Mouse (Mus musculus): Measurements from ENCODE around the gene Prkce.

The Prkce gene

DNA sequence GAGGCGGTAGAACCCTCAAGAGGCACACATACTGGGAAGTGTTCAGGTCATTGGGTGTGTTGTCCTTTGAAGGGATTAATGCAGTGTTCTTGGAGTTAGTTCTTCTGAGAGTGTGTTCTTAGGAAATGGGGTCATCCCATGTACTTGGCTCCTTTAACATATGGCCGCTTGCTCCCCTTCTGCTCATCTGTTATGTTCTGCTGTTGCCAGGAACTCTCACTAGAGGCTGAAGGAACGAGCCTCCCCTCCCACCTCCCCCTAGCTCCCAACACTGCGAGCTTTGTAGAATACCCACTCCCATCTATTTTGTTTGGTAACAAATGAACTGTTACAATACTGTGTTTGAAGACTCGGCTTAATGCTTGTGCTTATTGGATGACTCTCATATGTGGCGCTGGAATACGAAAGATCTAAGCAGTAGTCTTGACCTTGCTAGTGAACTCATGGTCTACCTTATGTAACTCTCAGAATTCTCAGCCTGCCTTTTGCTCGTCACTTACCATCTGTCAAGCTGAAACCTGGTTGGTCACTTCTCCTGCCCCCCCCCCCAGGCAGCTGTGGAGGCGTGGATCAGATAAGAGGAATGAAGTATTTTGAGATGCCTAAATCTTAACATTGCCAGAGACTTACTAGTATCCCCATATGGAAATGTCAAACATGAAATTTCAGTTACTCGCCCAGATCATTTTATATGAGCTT lies 58.1 kb downstream of the Prkce start:
- DNase-seq (ENCODE audit: low read depth), result no peak

DNA sequence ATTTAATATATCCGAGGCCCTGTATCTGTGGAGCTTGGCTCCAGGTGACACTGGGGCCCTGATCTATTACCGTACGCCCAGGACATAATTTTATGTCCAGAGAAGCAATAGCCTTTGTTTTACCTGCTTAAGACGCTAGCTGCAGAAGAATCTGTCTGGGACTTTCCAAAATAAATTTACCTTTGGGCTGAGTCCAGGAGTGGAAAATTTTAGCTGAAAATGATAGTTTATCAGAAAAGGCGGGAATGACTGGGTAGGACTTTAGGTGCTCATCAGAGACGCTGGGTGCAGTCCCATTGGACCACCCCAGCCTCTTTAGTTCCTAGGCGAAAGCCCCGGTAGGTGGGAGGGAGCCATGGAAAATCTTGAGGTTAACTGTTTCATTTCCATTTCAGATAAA lies 58.6 kb downstream of the Prkce start:
- no peak for DNase-seq (ENCODE audit: low read depth)

DNA sequence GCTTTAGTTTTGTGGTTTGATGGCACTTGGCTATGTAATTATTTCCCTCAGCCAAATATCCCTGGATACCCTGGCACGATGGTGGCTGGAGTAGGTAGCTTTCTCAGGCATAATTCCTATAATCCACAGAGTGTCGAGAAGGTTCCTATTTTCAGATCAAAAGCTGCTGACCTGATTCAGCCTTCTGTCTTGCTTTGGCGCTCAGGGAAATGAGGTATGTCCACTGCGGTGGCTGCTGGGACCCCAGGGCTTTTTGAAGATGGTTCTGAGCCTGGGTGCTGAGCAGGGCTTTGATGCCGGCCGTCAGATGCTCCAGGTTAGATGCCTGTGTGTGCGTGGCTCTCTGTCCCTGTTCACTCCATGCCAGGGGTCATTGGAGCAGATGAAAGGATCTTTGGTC lies 59.0 kb downstream of the Prkce start:
- no peak for DNase-seq (ENCODE audit: low read depth)

DNA sequence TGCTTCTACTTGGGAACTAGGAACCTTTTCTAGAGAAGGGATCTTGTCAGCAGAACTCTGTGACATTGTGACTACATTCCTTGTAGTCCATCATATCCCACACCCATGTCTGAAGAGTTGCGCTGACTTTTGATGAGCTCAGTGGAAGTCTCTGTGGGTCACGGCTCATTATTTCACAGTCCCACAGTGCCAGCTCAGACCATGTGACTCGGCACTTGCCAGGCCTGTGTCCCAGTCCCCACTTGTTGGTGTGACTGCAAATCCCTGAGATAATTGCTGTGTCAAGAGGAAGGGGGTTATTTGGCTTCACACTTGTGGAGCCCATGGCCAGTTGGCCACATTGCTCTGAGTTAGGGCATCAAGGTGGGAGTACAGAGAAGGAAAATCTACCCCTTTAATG lies 59.8 kb downstream of the Prkce start:
- DNase-seq (ENCODE audit: low read depth), result no peak

DNA sequence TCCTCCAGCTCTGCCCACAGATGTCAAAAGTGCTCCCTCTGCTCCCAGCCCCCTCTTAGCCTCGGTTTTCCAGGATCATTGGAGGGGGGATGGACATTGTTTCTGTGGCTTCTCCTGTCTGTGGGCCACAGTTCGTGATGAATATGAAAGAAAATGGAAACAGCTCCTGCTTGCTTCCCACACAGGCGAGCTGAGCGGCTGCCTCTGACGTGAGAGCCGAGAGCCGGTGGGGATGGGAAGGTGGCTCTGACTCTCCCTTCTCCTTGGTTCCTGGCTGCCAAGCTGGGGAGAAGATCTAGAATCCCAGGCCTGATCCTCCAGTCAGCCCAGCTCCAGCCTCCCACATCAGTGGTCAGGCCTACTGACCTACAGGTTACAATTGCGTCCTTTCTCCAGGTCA lies 61.3 kb downstream of the Prkce start:
- DNase-seq (ENCODE audit: low read depth), result no peak

DNA sequence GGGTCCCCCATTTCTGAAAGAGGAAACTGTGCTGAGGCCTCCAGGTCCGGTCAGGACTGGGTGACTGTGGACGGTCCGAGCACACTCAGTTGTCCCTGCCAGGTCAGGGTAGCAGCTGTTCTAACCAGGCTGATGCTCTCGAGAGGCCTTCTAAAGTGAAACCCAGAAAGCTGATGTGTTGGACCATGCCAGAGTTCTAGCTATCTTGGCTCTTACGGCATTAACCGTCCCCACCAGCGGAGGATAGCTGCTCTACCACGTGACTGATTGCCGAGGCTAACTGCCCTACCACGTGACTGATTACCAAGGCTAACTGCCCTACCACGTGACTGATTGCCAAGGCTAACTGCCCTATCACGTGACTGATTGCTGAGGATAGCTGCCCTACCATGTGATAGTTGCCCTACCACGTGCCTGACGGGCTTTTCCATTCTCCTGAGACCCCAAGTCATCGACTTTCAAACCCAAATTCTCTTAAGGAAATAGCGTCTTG lies 62.6 kb downstream of the Prkce start:
- DNase-seq (ENCODE audit: low read depth), result no peak

DNA sequence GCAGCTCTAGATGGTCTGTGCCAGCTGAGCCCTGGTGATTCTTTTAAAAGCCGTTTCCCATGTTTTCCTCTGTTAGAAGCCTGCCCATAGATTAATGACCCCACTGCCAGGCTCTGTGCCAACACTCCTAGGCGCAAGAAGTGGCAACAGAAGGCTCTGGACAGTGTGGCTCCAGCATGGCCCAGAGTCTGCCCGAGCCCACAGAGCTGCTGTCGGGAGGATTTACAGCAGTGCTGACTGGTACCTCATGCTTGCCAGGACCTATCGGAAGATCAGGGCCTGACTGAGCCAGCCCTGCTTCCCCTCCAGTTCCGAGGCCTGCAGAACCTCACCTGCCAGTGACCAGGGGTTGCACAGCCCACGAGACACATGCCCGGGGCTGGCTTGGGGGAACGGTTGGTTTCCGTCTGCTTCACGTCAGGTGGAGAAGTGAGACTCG lies 64.2 kb downstream of the Prkce start:
- no peak for DNase-seq (ENCODE audit: low read depth)

DNA sequence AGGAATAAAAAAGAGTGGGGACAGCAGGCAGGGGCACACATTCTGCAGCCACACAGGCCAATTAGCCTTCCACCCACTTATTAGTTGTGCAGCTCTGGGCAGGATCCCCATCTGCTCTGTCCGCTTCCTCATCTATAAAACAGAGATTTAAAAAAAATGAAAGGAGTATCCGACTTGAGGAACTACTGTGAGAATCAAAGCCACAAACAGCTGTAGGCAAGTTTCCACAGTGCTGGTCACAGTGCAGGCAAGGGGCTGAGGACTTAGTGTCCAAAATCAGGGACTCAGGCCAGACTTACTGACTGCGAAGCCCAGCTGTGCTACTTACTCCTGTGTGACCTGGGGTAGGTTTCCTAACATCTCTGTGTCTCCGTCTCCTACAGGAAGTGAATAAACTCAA lies 64.7 kb downstream of the Prkce start:
- DNase-seq (ENCODE audit: low read depth), result no peak

DNA sequence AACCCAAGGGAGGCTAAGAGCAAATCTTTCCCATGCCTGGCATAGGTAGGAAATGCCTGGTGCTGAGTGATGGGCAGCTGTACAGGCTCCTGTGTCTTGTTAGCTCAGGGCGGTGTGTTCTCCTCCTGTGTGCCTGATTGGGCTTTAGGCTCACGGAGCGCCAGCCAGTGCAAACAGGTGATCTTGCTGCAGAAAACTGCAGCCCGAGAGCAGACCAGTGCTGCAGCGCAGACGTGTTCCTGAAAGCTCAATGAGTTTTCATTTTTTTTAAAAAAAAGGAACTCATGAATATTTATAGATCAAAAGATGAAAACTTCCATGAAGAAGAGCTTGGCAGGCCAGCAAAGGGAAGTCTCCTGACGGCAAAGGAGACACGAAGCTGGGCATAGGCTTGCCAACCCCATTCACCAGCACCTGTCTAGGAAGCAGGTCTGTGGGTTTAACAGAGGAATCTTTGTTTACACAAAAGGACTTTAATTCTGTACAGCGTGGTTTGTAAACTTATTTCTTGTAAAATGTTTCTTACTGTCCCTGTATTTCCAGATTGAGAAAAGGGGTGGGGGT lies 67.1 kb downstream of the Prkce start:
- DNase-seq (ENCODE audit: low read depth), result no peak

DNA sequence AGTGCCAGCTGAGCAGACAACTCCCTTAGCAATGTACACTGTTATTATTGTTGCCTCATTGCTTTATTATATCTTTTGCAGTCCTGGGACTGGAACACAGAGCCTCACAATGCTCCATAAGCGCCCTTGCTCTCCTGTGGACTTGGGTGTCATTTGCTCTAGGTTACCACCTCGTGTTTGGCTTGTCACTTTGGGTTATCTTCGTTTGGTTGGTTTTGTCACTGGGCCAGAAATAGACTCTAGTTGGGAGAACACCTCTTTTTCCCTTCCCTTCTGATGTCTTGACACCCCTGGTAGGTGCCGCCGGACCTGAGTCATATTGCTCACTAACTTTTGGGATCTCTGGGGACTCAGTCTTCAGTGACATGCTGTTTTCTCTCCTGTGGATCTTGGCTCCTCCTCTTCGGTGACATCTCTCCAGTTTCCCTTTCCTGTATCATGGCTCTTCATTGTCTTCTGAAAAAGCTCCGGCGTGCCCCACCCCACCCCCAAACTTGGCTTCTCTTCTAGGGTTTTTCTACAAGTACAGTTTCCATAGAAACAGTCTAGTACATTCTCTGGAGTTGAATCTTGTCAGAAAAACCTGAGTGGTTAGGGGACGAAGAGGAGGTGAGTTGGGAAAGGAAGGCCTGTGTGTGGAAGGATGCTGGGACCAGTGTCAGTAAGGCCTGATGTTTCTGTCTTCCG lies 68.6 kb downstream of the Prkce start:
- DNase-seq (ENCODE audit: low read depth), result no peak

DNA sequence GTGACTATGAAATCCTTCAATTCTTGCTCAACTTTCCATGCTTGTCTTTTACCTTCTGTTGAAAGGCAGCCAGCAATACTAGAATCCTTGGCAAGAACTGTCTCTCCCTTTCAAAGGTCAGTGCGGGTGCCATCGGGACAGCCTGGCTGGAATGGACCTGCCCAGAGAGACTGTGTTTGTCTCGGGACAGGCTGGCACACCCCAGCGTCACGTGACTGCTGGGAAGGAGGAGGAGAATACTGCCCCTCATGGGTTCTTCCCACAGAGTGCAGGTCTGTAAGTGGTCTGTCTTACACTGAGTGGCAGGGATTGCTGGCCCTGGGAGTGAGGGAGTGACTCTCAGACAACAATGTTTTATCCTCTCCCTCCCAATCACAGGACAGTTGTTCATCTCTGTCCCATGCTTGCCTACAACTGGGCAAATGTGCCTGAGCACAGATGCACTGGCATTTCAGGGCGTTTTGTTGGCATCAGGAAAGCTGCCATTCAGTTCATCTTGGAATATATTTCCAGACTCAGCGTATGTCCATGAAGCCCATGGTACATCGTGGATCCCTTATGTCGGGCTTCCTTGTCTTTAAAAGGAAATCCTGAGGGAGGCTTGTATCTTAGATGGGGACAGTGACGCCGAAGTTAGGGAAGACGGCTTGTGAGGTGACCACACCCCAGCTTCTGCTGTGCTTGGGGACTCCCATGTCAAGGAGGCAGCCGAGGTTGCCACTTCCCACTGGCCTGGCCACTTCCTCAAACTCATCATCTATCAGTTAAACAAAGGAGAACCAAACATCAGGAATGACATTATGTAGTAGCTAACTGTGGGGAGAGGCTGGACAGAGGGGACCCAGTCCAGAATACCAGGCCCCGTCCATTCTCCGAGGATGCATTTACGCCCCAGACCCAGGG lies 69.5 kb downstream of the Prkce start:
- no peak for DNase-seq (ENCODE audit: low read depth)

DNA sequence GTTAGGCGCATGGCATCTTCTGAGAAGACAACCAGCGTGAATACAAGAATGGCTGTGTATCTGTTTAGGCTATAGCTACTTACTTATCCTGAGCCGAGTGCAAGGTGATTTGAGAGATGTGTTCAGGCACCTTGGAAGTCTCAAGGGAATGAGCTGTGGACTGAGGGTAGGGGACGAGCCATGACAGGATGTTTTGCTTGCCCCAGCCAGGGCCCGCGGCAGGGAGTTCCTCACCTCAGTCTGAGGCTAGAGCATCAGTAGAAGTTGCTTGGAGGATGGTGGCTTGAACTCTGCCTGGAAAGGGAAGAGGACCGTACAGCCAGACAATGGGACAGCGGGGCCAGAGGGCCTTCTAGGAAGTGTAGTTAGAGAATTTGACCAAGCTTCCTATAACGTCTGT lies 74.7 kb downstream of the Prkce start:
- no peak for DNase-seq (ENCODE audit: low read depth)

DNA sequence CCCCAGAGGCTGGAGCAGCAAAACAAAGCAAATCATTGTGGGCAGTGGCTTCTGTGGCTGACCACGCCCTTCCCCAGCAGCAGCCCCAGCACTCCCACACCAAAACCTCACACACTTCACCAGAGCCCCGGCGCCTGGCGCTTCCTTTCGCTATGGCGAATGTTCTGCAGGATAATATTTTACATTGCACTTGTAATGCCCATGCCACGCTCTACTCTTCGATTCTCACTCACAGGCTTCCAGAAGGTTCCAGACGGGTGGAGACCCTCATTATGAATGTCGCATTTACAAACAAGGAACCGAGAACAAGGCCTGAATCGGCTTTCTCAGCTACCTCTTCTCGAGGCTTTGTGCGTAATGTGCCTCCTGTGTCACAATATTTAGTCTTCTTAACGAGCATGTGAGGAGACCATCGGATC lies 75.5 kb downstream of the Prkce start:
- DNase-seq (ENCODE audit: low read depth), result peak; percentile 42

DNA sequence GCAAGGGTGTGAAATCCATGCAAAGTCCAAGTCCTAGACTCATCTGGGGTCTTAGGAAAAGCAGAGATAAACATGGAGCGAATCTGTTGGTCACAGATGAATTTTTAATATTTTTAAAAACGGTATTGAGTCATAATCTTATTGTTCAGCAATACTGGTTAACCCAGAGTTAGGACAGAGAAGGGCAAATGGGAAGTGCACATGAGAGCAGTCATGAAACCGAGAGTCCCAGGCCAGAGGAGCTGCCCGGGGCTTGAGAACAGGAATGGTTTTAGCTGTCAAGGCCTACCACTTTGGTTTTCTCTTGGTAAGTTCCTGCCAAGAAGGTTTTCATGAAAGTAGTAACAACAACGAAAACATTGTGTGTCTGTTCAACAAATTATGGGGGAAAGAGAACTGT lies 76.8 kb downstream of the Prkce start:
- DNase-seq (ENCODE audit: low read depth), result no peak

DNA sequence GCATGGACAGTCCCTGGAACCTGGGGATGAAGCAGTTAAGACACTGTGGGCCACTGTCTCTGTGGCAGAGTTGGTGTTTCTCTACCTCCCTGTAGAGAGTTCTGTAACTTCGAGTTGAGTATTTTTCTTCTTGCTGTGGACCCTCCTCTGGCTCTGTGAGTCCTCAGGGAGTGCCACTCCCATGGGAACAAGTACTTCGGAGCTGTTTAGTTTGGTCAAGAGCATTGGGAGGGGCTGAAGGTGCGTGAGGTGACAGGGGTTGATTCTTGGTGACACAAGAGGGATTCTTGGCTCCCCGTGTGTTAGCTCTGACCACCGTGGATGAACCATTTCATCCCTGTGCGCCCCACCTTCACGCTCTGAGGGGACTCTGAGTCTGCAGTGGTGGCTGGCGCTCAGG lies 81.2 kb downstream of the Prkce start:
- DNase-seq (ENCODE audit: low read depth), result no peak

DNA sequence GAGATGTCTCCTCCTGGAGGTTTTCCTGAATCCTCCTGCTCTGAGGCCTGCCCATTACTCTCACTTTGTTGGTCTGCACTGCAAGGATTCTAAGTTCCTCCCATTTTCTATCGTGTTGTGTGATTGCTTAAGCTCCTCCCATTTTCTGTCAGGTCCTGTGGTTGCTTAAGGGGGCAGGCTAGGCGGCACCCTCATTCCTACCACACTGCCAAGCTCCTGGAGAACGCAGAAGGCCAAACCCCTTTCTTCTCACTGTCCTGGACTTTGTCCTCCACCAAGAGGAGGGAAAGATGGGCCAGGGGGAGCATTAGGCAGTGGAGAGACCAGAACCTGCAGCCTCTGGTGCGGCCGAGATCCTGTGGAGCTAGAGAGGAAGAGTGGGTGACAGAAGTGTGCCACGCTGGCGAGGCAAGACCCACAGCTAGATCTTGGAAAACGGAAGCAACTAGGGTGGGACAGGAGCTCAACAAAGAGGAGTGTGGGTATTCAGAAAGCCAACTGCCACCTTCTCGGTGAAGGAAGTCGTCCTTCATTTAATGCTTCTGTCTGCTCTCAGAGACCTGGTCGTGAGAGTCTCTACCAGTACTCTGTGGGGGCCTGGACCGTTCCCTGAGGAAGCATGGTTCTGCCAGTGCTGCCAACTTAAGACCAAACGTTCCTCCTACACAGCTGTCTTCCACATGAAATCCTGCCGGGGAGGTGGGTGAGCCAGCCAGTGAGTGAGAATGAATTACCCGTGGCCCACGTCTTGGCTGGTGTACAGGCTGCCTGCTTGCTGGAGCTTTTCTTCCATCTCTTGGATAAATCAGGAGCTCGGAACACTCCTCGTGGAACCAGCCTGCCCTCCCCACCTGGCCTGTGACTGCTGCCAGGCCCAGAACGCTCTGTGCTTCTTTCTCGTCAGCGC lies 82.2 kb downstream of the Prkce start:
- no peak for DNase-seq (ENCODE audit: low read depth)

DNA sequence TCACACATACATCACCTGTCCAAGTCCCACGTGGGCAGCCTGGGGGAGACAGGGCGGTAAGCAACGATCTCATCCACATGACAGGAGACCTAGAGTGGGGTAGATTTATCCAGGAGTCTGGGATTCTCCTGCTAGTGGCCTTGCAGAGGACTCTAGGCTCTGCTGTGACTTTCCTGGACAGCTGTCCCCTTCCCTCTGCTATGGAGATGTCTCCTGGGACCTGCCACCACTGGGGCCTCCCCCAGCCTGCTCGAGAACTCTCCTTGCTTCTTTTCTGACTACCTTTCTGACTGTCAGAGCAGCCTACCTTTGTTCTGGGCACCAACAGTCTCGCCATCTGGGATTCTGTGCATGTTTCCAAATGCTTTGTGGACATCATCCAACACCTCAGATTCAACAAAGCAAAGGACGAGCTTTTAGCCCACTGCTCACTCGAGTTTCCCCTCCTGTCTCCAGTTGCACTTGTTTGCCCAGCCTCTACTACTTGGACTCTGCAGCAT lies 82.9 kb downstream of the Prkce start:
- no peak for DNase-seq (ENCODE audit: low read depth)

DNA sequence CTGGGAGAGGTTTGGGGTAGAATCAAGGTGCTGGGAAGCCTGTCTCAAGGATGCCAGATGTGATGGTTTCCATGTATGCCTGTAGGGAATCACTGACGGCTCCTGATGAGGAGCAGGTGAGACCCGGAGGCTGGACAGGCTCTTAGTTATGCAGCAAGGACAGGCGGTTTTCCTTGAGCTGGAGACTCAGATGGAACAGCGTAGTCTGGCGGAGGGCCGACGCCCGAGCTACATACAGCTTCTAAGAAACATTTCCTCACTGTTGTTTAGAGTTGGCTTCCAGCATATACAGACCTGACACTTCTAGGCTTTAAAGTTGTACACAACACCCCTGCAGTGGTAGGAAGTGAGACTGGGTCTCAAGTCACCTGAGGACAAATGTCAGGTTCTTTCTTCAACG lies 86.3 kb downstream of the Prkce start:
- no peak for DNase-seq (ENCODE audit: low read depth)

DNA sequence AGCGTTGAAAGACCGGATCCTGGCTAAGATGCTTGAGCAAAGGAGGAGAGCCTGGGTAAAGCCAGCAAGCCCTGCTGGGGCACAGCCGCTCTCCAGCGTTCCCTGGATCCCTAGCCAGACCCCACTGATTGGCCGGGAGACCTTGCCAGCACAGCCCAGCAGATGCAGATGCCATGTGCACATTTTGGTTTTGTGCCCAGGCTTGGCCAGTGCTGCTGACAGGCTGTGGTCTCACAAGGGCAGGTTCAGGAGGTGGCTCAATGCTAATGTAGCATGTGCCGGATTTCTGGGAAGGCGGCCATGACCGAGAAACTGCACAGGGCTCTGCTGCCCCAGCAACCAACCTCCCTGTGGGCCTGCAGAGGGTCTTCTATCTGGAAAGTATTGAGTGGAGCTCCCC lies 86.7 kb downstream of the Prkce start:
- DNase-seq (ENCODE audit: low read depth), result no peak

DNA sequence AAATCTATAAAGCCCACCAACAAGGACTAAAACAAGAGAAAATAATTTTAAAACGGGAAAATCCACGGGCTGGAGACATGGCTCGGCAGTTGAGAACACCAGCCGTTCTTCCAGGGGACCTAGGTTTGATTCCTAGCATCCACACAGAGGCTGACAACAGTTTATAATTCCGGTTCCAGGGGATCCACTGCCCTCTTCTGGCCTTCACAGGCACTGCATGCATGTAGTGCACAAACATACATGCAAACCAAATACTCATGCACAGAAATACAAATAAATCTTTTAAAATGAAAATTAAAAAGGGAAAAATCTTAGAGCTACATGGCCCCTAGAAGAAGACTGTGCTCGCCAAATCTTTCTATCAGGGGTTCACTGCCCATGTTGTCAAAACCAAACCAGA lies 87.4 kb downstream of the Prkce start:
- DNase-seq (ENCODE audit: low read depth), result no peak

DNA sequence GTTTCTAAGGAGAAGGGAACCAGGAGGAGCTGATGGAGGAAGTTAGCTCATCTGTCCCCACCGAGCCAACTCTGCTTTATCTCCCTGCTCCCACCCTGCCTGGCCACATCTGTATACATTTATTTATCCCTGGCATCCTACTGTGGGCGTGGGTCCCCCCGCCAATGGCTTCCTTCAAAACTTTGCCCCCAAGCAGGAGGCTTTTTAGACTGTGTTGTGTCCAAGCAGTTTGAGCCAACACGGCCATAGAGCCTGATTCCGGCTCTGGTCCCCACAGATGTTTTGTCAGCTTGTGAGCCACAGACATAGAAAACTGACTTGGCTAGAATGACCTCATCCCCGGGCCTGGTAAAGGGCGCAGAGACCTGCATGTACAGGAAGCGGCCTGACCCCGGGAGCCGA lies 89.1 kb downstream of the Prkce start:
- no peak for DNase-seq (ENCODE audit: low read depth)

Data from 416B (cell line).